Mouse (Mus musculus) limb, embryonic 11.5 days (tissue): ENCODE measurements around the gene Phykpl. TPM values are rescaled to one million over a fixed set of nuclear protein-coding genes. Genes with fewer than 3 reads are reported as not detected.

Experiments
- ATAC-seq: fragments of 200-750 bp; cut with Nextera tagmentation; 2 replicates; pipeline ENCODE4 v1.8.0; 2017; ENCODE audit warnings: low read depth; ENCODE audit not compliant: insufficient number of reproducible peaks, low FRiP score, low TSS enrichment
- DNase-seq: peaks from one replicate; pipeline ENCODE4 v3.0.0-alpha.2; 2015; ENCODE audit warnings: low spot score
- H3K27ac ChIP-seq: fragments of 300-500 bp; sonication (generic); replicated peaks from 2 replicates; pipeline ENCODE4 v1.5.1; 2014; ENCODE audit warnings: low read depth, mild to moderate bottlenecking, low read length
- H3K27me3 ChIP-seq: fragments of 300-500 bp; sonication (generic); 2 replicates; pipeline ENCODE4 v1.6.1; 2014; ENCODE audit warnings: mild to moderate bottlenecking, low read length, mixed read lengths; ENCODE audit not compliant: control insufficient read depth, insufficient read depth
- H3K36me3 ChIP-seq: fragments of 300-500 bp; sonication (generic); 2 replicates; pipeline ENCODE4 v1.6.1; 2014; ENCODE audit warnings: mild to moderate bottlenecking, low read length, moderate library complexity, mixed read lengths; ENCODE audit not compliant: control insufficient read depth, insufficient read depth
- H3K4me1 ChIP-seq: fragments of 300-500 bp; sonication (generic); 2 replicates; pipeline ENCODE4 v1.6.1; 2014; ENCODE audit warnings: low read length, mixed read lengths; ENCODE audit not compliant: control insufficient read depth, insufficient read depth
- H3K4me2 ChIP-seq: fragments of 300-500 bp; sonication (generic); 2 replicates; pipeline ENCODE4 v1.6.1; 2014; ENCODE audit warnings: low read depth, mild to moderate bottlenecking, moderate library complexity; ENCODE audit not compliant: severe bottlenecking
- H3K4me3 ChIP-seq: fragments of 300-500 bp; sonication (generic); 2 replicates; pipeline ENCODE4 v1.5.1; 2014; ENCODE audit warnings: low read depth, low read length
- H3K9ac ChIP-seq: fragments of 300-500 bp; sonication (generic); 2 replicates; pipeline ENCODE4 v1.6.1; 2014; ENCODE audit warnings: mild to moderate bottlenecking, low read length
- H3K9me3 ChIP-seq: fragments of 300-500 bp; sonication (generic); 2 replicates; pipeline ENCODE4 v1.6.1; 2016; ENCODE audit warnings: low read length; ENCODE audit not compliant: control insufficient read depth
- WGBS: fragments of 180-500 bp; shearing (Covaris S2); extraction: QIAGEN DNeasy Blood & Tissue Kit; methylation state at CpG from one replicate; pipeline ENCODE4 v1.1.7; 2014; 5-methylcytosine and 5-hydroxymethylcytosine counted together
- polyA plus RNA-seq: library from polyadenylated mRNA; unstranded; fragments of >200 nt; fragmentation: Nextera tagmentation; extraction: Ambion mirVana; gene quantifications from 2 replicates; pipeline ENCODE4 v1.2.1, GENCODE M21; 2014

Phykpl gene
- polyA plus RNA-seq, 1 experiment from 2014 or later = 11.0 TPM

GRCm38 (mm10) chr11:51646751-51647667 lies 62.5 kb downstream of the Phykpl start:
- no peaks in the 10 kb centered on the region for H3K9me3 ChIP-seq
- H3K27me3 ChIP-seq = no peaks in the 10 kb centered on the region
- peak overlapping the region; percentile 75 for H3K27ac ChIP-seq
- WGBS = 64% methylated on average over 15 of the region's 15 CpGs
- H3K4me1 ChIP-seq = peaks cover 44% of the 10 kb centered on the region
- no peak for ATAC-seq
- peak overlapping the region; percentile 41 for H3K9ac ChIP-seq
- peak; percentile 37 for DNase-seq
- peak overlapping the region; percentile 20; the same call in 1 of the 2 replicates for H3K4me2 ChIP-seq
- H3K36me3 ChIP-seq = peaks cover 4% of the 10 kb centered on the region; the same call in 1 of the 2 replicates
- no peak overlapping the region for H3K4me3 ChIP-seq

- Histone ChIP-seq H3K9me3 (no peaks in the 10 kb centered on the region), H3K27ac (peak overlapping the region; percentile 36; the same call in 1 of the 2 replicates), H3K9ac (peak overlapping the region; percentile 5; the same call in 1 of the 2 replicates), H3K4me2 (peak overlapping the region; percentile 96), H3K36me3 (peaks cover 4% of the 10 kb centered on the region; the same call in 1 of the 2 replicates), H3K4me1 (peaks cover 43% of the 10 kb centered on the region), H3K27me3 (no peaks in the 10 kb centered on the region), H3K4me3 (peak overlapping the region; percentile 70; the same call in 1 of the 2 replicates)
- WGBS = 17% methylated on average over 3 of the region's 3 CpGs
- ATAC-seq = 0 out of 2 replicates have a peak, but pooled peaks have one; percentile 60
- DNase-seq = peak; percentile 67
Measured at GRCm38 (mm10) chr11:51648566-51648965, 64.0 kb downstream of the Phykpl start.

GRCm38 (mm10) chr11:51649111-51649888 lies 64.7 kb downstream of the Phykpl start:
- Histone ChIP-seq H3K9me3 (no peaks in the 10 kb centered on the region), H3K4me3 (peak overlapping the region; percentile 70), H3K4me2 (peak overlapping the region; percentile 96), H3K27me3 (no peaks in the 10 kb centered on the region), H3K36me3 (no peaks in the 10 kb centered on the region), H3K9ac (peak overlapping the region; percentile 5; the same call in 1 of the 2 replicates), H3K27ac (no peak overlapping the region; the same call in 1 of the 2 replicates), H3K4me1 (peaks cover 38% of the 10 kb centered on the region)
- WGBS = 42% methylated on average over 11 of the region's 11 CpGs
- peak; percentile 34 for DNase-seq
- ATAC-seq = no peak

GRCm38 (mm10) chr11:51649889-51650199 lies 65.3 kb downstream of the Phykpl start:
- 6% methylated on average over 7 of the region's 7 CpGs for WGBS

GRCm38 (mm10) chr11:51650261-51650660 lies 65.7 kb downstream of the Phykpl start:
- peaks cover 38% of the 10 kb centered on the region for H3K4me1 ChIP-seq
- ATAC-seq (0 out of 2 replicates have a peak, but pooled peaks have one; percentile 20), DNase-seq (no peak)
- H3K27me3 ChIP-seq = no peaks in the 10 kb centered on the region
- peak overlapping the region; percentile 70 for H3K4me3 ChIP-seq
- H3K9ac ChIP-seq = peak overlapping the region; percentile 79
- H3K36me3 ChIP-seq = no peaks in the 10 kb centered on the region
- 0 out of 2 replicates have a peak overlapping the region, but pooled peaks have one; percentile 21 for H3K27ac ChIP-seq
- H3K4me2 ChIP-seq = peak overlapping the region; percentile 96
- no peaks in the 10 kb centered on the region for H3K9me3 ChIP-seq
- 0% methylated on average over 30 of the region's 30 CpGs for WGBS

More at GRCm38 (mm10) chr11:51649889-51650199, 65.3 kb downstream of the Phykpl start:
- H3K27me3 ChIP-seq = no peaks in the 10 kb centered on the region
- peak overlapping the region; percentile 70 for H3K4me3 ChIP-seq
- ATAC-seq (no peak), DNase-seq (peak; percentile 43)
- no peak overlapping the region for H3K27ac ChIP-seq
- H3K4me2 ChIP-seq = peak overlapping the region; percentile 96
- H3K9me3 ChIP-seq = no peaks in the 10 kb centered on the region
- H3K4me1 ChIP-seq = peaks cover 38% of the 10 kb centered on the region
- peak overlapping the region; percentile 79 for H3K9ac ChIP-seq
- no peaks in the 10 kb centered on the region for H3K36me3 ChIP-seq

- 1% methylated on average over 58 of the region's 70 CpGs for WGBS
- DNase-seq = peak; percentile 82
- Histone ChIP-seq H3K27ac (0 out of 2 replicates have a peak within 1 kb of the TSS, but pooled peaks have one; percentile 21), H3K4me3 (peak within 1 kb of the TSS; percentile 70), H3K36me3 (no peaks in the 10 kb centered on the region), H3K9ac (peak within 1 kb of the TSS; percentile 79), H3K9me3 (no peaks in the 10 kb centered on the region), H3K27me3 (no peaks in the 10 kb centered on the region), H3K4me1 (peaks cover 38% of the 10 kb centered on the region), H3K4me2 (peak within 1 kb of the TSS; percentile 96)
- ATAC-seq = peak; percentile 46; the same call in 1 of the 2 replicates
Measured at GRCm38 (mm10) chr11:51650691-51651515, 66.3 kb downstream of the Phykpl start, which contains the start of the genes N4bp3 and D930048N14Rik. Gene N4bp3, minus strand, starts transcription at chr11:51650842. Gene D930048N14Rik, plus strand, starts transcription at chr11:51650954.

GRCm38 (mm10) chr11:51652889-51653418 lies 68.4 kb downstream of the Phykpl start:
- no peaks in the 10 kb centered on the region for H3K36me3 ChIP-seq
- 91% methylated on average over 4 of the region's 4 CpGs for WGBS
- H3K9me3 ChIP-seq = no peaks in the 10 kb centered on the region
- H3K4me2 ChIP-seq = no peak overlapping the region
- no peak overlapping the region for H3K27ac ChIP-seq
- DNase-seq = no peak
- ATAC-seq = no peak
- H3K27me3 ChIP-seq = no peaks in the 10 kb centered on the region
- no peak overlapping the region for H3K9ac ChIP-seq
- no peak overlapping the region for H3K4me3 ChIP-seq
- H3K4me1 ChIP-seq = peaks cover 24% of the 10 kb centered on the region
